Mouse (Mus musculus): Measurements from ENCODE around the gene Ptgr2.
"Not testable (repeated sequence)": the region's sequence is repeated elsewhere in the genome, so short reads cannot be mapped to it uniquely, and the experiment has no call there.

Gene Ptgr2

DNA sequence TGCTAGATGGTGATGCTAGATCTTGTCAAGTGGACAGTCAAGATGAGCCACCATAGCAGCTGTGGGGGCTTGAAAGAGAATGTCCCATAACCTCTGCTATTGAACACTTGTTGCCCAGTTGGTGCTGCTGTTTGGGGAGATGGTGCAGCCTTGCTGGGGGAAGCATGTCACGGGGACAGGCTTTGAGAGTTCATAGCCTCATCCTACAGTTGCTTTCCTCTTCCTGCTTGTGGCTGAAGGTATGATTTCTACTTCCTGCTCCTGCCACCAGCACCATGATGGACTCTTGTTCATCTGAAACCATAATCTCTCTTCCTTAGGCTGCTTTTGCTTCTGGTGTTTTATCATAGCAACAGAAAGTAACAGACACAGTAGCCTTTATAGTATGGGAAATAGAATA, 19.5 kb downstream of the Ptgr2 start:
- no peak for DNase-seq

- no peak for DNase-seq
Observed at GRCm38 (mm10) chr12:84311306-84311705, 26.3 kb downstream of the Ptgr2 start.

DNA sequence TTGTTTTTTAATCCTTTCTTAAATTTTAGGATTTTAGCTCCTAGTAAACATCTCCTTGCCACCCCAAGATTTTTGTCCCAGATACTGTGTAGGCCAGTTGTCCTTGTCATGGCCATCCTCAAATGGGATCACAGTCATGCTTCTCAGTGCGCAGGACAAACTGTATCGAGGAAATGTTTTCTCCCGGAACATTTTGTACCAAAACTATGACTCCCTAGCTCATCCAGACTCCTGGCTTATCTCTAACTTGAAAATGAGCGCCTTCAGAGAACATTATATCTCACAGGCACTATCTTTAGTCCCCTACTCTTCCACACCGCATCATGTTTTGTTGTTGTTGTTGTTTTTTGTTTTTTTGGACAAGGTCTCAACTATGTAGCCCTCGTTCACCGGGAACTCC, 31.0 kb downstream of the Ptgr2 start:
- no peak for DNase-seq

DNA sequence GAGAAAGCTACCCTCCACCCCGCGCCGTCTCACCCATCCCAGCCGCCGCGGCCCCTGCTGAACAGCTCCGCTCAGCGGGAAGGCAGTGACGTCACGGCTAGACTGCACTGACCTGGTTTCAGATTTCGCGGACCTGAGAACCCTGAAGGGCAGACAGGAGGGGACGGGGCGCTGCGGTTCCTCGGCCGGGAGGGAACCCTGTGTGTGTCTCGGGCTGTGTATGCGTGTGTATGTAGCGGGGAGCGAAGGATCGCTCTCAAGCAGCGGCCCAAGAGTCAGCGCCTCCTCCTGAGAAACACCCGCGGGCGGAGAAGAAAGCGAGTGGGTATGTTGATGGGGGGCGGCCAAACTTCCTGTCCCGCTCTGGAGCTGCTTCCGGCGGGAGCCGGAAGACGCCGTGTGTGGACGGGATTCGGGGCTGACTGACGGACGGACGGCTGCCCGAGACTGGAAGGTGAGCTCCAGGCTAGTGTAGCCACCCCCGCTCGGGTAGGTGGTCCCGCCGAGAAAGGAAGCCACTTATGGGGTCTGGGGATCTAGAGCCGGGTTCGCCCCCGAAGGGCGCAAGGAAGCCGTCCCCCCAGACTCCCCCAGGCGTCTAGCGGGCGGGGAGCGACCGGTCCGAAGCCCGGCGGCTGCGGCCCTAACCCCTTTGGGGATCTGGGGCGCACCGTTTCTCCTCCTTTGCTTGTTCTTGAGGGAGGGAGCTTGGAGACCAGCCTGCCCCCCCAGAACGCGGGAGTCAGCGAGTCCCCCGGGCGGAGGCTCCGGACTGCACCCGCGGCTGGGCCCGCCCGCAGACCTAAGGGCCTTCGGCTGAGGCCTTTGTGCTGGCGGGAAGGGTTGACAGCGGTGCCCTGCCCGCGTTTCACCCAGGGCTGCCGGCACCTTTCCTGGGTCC, 31.9 kb downstream of the Ptgr2 start, which contains the start of gene Zfp410:
Gene Zfp410 (plus strand): TSS at position 132 of the 901 bp plus-strand sequence.
- DNase-seq, result peak; percentile 93

DNA sequence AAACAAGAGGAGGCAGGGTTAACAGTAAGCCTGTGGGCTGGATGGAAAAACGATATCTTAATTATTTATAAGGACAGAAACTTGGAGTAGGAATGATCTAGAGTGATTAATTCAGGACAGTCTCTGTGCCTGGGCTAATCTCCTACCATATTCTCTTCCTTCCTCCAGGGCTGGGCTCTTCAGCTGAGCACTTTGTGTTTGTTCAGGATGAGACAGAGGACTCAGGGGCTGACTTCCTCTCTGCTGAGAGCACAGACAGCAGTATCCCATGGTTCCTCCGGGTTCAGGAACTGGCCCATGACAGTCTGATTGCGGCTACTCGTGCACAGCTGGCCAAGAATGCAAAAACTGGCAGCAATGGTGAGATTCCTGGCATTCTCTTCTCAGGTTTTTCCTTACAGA, 42.1 kb downstream of the Ptgr2 start:
- no peak for DNase-seq

GRCm38 (mm10) chr12:84336963-84337625, 52.1 kb downstream of the Ptgr2 start:
- DNase-seq, result no peak

DNA sequence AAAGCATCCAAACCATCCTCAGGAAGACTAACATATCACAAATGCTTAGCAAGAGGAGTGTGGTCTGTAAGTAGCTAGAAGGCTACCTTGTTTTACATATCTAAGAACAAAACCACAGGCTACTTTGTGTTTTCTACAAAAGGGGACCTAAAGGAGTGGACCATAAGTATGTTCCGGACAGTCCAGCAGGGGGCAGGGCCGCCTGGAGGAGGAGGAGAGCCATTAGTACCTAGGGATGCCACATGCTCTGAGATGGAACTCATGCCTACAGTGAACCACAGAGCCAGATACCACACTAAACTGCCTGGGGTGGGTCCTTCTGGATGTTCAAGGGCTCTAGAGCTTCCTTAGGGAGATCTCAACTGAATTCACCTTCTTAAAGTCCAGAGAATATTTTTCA, 62.2 kb downstream of the Ptgr2 start:
- DNase-seq, result peak; percentile 27 to 43

GRCm38 (mm10) chr12:84358699-84359098, 73.7 kb downstream of the Ptgr2 start:
- not testable (repeated sequence) for DNase-seq

GRCm38 (mm10) chr12:84361555-84362489, 76.8 kb downstream of the Ptgr2 start, which contains the start of the genes Coq6 and Fam161b:
TSS of gene Coq6 (plus strand) at chr12:84361657.
TSS of gene Fam161b (minus strand) at chr12:84361833.
- peak; percentile 96 to 97 for DNase-seq

- no peak for DNase-seq
Observed at GRCm38 (mm10) chr12:84362872-84363271, 77.8 kb downstream of the Ptgr2 start.

GRCm38 (mm10) chr12:84364291-84364690, 79.3 kb downstream of the Ptgr2 start:
- no peak for DNase-seq

DNA sequence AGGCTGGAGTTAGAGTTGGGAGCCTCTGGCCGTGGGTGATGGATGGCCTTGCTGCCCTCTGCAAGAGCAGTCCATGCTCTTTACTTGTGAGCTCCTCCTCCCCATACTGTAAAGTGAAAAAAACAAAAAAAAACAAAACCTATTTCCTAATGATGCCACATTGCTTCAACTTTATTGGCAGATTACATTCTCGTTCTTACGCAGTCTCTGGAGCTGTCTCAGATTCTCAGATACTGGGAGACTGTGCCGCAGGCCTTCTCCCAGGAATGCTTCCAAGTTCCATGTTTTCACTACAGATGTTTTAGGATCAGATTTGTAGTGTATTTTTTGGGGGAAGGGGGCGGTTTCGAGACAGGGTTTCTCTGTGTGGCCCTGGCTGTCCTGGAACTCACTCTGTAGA, 80.1 kb downstream of the Ptgr2 start:
- no peak for DNase-seq

Data from cerebellum, postnatal 10 days (tissue).